Mouse (Mus musculus) retina, embryonic 14.5 days (tissue): ENCODE data around the gene Mlkl.

Source experiments
- DNase-seq: peaks from one replicate; pipeline ENCODE4 v3.0.0-alpha.2; 2015; ENCODE audit warnings: low spot score

The Mlkl gene

GRCm38 (mm10) chr8:111337890-111338347 lies at the start of gene Mlkl:
Gene Mlkl (minus strand): TSS chr8:111338177.
- peak; percentile 49 for DNase-seq

- DNase-seq: no peak
These were observed 47.9 kb upstream of the Mlkl start for GRCm38 (mm10) chr8:111385915-111386314.

- DNase-seq: no peak
These were observed 46.7 kb upstream of the Mlkl start for GRCm38 (mm10) chr8:111384628-111385027.

- DNase-seq: no peak
These were observed 37.2 kb upstream of the Mlkl start for GRCm38 (mm10) chr8:111375192-111375591.

- no peak for DNase-seq
These were observed 31.7 kb upstream of the Mlkl start for GRCm38 (mm10) chr8:111369711-111370110.

- no peak for DNase-seq
These were observed 29.4 kb upstream of the Mlkl start for GRCm38 (mm10) chr8:111367350-111367749.

GRCm38 (mm10) chr8:111366610-111367234 lies 28.7 kb upstream of the Mlkl start:
- DNase-seq: no peak

- DNase-seq: no peak
These were observed 25.5 kb upstream of the Mlkl start for GRCm38 (mm10) chr8:111363489-111363888.

- no peak for DNase-seq
These were observed 22.7 kb upstream of the Mlkl start for GRCm38 (mm10) chr8:111360579-111361209.

- DNase-seq: no peak
These were observed 22.0 kb upstream of the Mlkl start for GRCm38 (mm10) chr8:111359936-111360335.

- no peak for DNase-seq
These were observed 20.9 kb upstream of the Mlkl start for GRCm38 (mm10) chr8:111358905-111359304.

GRCm38 (mm10) chr8:111357433-111357832 lies 19.5 kb upstream of the Mlkl start:
- no peak for DNase-seq

GRCm38 (mm10) chr8:111353497-111353896 lies 15.5 kb upstream of the Mlkl start:
- DNase-seq: no peak

- no peak for DNase-seq
These were observed 14.3 kb upstream of the Mlkl start for GRCm38 (mm10) chr8:111352289-111352688.

GRCm38 (mm10) chr8:111350577-111350976 lies 12.6 kb upstream of the Mlkl start:
- no peak for DNase-seq

GRCm38 (mm10) chr8:111343225-111343624 lies 5.2 kb upstream of the Mlkl start:
- peak; percentile 82 for DNase-seq

- DNase-seq: no peak
These were observed 2.2 kb upstream of the Mlkl start for GRCm38 (mm10) chr8:111340186-111340585.

GRCm38 (mm10) chr8:111338370-111339208 lies 612 bp upstream of the Mlkl start:
- no peak for DNase-seq

- no peak for DNase-seq
These were observed 577 bp downstream of the Mlkl start for GRCm38 (mm10) chr8:111337311-111337889.

GRCm38 (mm10) chr8:111336692-111337091 lies 1.3 kb downstream of the Mlkl start:
- DNase-seq: no peak

- no peak for DNase-seq
These were observed 12.7 kb downstream of the Mlkl start for GRCm38 (mm10) chr8:111325222-111325790.

GRCm38 (mm10) chr8:111314729-111315128 lies 23.2 kb downstream of the Mlkl start:
- DNase-seq: no peak
